Mouse (Mus musculus): ENCODE results near the gene Dnajb4.

Dnajb4 gene

DNA sequence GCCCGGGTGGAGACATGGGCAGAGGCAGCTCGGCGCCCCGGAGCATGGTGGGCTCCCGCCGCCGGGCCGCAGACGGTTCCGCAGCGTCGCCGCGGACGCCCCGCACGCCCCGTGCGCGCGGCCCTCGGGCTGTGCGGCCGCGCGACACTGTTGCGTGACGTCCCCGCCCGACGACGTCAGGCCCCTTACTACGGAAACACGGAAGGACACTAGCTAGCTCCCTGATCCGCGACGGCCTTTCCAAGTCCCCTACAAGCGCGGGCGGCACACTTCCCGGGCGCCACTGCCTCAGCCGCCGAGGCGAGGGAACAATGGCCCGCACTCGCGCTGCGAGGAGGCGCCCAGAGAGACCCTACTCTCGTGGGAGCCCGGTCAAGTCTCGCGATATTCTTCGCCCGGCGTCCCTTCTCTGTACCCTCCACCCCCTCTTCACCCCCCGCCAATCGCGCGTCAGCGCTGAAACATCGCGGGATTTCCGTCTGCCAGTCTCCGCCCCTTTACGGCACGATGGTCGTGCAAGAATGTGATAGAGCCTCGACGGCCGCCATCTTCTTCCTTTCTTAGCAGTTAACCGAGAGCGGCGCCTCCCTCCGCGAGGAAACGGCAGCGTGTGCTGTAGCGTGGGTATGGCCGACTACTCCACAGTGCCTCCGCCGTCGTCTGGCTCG, at the start of gene Dnajb4, which contains the start of gene Fubp1:
TSS of gene Dnajb4 (minus strand) at position 336 of the 668 bp plus-strand sequence.
TSS of gene Fubp1 (plus strand) at position 456 of the 668 bp plus-strand sequence.
- peak; percentile 100 for DNase-seq (ENCODE audit: low read depth, low spot score)

DNA sequence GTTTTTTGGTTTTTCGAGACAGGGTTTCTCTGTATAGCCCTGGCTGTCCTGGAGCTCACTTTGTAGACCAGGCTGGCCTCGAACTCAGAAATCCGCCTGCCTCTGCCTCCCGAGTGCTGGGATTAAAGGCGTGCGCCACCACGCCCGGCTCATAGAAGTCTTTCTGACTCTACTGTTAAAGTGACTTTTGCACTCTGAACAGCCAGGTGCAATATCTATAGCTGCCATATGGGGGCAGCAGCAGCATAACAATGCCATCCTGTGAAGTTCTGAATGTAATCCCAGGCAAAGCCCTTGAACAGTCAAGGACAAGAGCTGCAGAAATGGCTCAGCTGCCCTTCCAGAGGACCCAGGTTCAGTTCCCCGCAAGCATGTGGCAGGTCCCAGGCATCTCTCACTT, 49.3 kb upstream of the Dnajb4 start:
- peak; percentile 75 for DNase-seq (ENCODE audit: low read depth, low spot score)

DNA sequence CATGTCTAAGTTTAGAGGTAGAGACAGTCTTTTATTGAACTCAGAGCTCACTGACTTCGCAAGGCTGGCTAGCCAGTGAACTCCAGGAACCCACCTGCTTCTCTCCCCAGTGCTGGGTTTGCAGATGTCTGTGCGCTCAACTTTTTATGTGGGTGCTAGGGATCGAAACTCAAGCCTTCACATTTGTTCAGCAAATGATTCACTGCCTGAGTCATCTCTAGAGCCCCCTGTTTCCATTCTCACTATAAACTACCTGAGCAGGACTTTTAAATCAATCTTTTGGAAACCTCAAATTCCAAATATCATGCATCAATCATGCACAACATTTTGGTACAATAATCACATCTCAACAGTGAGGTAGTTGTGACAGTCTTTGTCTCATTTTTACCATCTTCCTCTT, 47.4 kb upstream of the Dnajb4 start:
- no peak for DNase-seq (ENCODE audit: low read depth, low spot score)

DNA sequence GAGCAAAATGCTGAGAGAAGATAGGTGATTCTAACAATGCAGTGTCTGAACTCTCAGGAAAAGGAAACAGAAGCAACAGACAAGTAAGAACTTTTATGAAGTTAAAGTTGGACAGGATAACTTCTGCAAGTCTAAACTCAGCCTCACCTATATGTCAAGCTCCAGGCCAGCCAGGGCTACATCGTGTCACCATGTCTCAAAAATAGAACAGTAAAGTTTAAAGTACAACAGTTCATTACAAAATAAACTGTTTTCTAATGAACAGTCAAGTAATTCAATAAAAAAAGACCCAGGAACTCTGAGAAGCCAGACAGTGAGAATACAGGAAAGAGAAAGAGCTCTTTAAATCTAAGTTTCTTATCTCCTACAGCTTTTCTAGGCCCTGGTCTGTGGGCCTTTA, 40.4 kb upstream of the Dnajb4 start:
- DNase-seq (ENCODE audit: low read depth, low spot score), result no peak

DNA sequence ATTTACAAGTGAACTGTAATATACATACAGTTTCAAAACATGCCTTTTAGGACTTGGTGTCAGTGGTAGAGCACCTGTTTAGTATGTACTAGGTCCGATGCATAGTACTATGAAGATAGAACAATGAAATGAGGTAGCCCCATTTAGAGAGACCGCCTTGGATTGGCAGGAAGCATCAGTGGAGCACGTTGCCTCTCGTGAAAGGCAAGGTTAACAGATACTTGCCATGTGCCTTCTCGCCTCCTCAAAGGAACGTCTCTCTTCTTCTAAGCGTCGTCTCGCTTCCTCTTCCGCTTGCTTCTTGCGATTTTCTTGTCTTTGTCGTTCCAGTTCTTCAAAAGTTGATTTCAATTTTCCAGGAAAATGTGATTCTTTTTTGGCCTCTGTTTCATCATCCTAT, 37.6 kb upstream of the Dnajb4 start:
- no peak for DNase-seq (ENCODE audit: low read depth, low spot score)

DNA sequence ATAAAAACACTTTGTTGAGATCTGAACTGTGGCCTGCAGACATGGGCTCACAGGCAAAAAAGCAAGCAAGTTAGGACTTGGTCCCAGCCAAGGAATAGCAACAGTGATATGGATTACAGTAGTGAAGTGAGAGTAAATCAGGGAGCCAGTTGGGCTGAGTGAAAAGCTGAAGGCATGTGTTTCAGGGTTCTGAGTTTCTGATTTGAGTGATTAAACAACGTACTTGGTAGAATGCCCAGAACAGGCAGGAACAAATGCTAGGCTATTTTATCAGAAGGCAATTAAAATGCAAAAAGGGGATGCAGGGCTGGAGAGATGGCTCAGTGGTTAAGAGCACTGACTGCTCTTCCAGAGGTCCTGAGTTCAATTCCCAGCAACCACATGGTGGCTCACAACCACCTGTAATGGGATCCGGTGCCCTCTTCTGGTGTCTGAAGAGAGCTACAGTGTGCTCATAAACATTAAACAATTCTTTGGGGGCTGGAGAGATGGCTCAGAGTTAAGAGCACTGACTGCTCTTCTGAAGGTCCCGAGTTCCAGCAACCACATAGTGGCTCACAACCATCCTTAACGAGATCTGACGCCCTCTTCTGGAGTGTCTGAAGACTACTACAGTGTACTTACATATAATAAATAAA, 35.3 kb upstream of the Dnajb4 start:
- no peak for DNase-seq (ENCODE audit: low read depth, low spot score)

DNA sequence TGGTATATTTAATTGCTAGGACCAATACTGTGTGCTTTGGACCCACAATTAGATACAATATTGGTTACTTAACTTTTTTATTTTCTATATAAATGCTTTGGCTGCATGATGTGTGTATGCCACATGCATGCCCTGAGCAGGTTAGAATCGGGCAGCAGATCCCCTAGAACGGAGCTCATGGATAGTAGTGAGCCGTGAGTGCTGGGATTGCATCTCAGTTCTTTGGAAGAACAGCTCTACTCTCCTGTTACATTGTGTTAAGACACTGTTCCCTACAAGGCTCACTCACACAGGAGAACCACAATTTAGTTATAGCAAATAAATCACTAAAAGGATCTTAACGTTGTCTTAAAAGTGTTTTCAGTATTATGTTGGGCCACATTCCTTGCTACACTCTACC, 33.2 kb upstream of the Dnajb4 start:
- no peak for DNase-seq (ENCODE audit: low read depth, low spot score)

DNA sequence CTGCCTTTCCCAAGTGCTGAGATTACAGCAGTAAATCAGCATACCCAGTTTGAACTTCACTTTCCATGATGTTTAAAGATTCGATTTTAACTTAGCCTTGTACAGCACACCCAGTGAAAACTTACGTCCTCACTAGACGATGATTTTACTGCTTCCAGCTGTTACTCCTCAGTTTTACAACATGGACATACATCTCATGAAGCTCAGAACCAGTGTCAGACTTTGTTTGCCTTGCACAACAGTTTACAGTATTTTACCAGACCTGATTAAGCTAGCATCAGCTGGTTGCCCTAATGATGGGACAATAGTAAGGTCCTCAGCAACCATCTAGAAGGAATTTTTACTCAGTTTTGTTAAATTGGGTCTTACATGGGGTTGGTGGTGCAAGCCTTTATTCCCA, 31.0 kb upstream of the Dnajb4 start:
- DNase-seq (ENCODE audit: low read depth, low spot score), result no peak

DNA sequence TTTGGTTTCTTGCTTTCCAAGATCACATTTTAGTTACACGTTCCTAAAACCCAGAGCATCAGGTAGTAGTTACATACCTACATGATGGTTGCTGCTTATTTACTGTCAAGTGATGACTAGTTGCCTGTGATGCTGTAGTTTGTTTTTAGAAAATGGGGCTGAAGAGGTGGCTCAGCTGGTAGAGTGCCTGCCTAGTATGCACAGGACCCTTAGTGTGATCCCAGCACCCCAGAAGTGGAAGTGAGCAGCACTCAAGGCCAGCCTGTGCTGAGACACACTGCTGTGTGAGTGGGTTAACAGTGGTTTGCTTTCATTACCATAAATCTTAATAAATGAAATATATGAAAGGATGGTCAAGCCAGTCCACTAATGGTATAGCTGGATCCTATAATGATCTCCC, 29.5 kb upstream of the Dnajb4 start:
- DNase-seq (ENCODE audit: low read depth, low spot score), result no peak

DNA sequence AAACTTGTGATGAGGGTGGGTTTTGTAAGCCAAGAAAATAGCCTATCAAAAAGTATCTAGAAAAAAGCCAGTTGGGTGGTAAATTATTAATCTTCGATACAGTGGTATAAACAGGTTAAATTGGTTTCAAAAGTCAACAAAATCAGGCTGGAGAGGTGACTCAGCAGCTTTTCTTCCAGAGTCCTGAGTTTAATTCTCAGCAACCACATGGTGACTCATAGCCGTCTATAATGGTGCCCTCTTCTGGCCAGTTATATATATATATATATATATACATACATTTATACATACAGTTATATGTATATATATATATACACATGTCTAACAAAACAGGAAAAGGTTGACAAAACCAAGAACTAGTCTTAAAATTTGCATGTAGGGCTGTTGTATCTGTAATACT, 28.7 kb upstream of the Dnajb4 start:
- no peak for DNase-seq (ENCODE audit: low read depth, low spot score)

DNA sequence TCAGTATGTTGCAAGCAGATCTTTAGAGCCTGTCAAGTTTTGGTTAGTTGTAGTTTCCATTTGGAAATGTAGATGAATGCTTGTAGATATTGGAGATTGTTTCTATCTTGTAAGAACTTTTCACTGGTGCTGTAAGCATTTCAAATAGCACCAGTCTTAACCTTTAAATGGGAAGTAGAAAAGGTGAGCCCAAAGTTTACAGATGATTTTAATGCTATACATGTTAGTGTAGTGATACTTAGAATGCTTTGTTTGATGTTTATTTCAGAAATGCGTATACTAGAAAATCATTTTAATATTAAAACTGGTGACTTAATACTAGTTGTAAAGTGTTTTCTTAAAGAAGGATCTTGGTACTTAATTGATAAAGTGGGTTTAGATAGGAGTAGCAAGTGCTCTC, 25.7 kb upstream of the Dnajb4 start:
- no peak for DNase-seq (ENCODE audit: low read depth, low spot score)

DNA sequence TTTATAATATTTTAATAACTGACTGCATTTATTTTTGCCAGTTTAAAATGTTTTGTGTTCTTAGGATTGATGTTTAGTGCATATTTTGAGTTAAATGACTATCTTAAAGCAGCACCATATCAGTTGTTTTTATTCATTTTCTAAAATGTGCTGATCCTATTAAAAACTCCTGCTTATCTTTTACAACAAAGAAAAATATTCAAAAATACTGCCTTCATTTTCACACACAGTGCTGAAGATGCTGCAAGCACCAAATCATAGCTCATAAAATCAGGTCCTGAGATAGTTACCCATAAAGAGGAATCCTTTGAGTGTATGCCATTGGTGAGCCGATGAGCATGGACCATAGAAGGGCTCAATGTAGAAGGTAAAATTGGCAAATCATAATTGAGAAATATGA, 25.1 kb upstream of the Dnajb4 start:
- no peak for DNase-seq (ENCODE audit: low read depth, low spot score)

DNA sequence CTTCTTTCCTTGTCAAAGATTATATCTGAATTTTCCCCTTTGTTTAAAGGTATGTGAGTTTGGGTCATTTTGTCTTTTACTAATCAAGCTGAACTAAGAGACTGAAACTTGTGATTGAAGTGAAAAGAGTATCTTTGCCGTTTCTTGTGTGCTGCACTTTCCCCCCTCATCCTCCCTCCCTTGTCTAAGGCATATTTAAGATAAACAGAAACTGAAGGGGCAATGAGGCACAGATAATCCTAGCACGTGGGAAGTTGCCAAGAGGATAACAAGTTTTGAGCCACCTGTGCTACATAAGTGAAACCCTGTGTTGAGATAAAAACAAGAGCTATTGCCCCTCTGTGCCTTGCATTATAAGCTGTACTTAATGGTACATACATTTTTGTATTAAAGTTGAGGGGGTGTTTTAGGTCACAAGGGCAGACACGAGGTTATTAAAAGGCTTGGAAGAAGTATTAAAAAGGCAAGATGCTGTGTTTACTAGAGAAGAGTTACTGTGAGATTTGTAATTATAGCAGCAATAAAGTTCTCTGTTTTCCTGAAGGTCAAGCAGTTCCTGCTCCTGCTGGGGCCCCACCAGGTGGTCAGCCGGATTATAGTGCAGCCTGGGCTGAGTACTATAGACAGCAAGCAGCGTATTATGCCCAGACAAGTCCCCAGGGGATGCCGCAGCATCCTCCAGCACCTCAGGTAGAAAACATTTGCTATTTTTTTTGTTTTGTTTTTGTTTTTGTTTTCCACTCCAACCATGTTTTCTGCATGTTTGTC, 21.4 kb upstream of the Dnajb4 start:
- DNase-seq (ENCODE audit: low read depth, low spot score), result no peak

DNA sequence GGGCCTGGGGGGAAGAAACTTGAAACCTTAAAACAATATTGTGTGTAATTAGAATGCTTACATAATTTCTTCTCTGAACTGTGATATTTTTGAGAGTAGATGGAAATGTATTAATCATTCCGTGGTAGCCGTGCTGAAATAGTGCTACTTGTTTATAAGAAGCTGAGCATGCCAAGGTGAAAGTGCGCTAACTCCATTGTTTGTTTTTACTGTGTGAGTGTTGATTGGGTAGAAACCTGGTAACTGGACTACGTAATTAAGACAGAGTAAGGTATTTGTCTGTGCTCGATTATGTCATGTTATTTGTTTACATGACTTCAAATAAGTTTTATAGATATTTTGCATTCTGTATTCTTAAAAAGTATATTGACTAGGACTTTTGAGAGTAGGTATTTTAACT, 19.2 kb upstream of the Dnajb4 start:
- DNase-seq (ENCODE audit: low read depth, low spot score), result no peak

DNA sequence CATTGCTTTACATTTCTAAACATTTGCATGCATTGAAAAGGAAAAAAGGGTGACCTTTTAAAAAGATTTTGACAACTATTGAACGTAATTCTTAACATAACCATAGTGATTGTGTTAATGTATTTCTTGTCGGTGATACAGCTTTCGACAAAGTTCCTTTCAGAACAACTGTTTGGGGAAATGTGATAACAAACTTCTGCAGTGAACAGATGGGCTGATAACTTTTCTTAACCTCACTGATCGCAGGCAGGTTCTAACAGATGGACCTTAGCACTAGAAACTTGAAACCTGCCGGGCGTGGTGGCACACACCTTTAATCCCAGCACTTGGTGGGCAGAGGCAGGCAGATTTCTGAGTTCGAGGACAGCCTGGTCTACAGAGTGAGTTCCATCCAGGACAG, 18.7 kb upstream of the Dnajb4 start:
- no peak for DNase-seq (ENCODE audit: low read depth, low spot score)

DNA sequence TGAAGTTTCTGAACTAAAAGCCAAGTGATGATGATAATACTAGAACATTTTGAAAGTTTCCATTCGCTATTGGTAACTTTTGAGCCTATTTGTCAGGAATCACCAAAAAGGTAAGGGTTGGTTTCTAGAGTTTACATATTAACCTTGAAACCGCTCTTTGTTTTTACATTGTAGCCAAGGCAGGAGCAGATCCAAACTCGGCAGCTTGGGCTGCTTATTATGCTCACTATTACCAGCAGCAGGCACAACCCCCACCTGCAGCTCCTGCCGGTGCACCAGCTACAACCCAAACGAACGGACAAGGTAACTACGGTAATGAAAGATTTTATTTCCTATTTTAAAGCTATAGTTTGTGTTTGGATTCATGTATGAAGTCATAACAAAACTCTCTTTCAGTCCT, 15.8 kb upstream of the Dnajb4 start:
- DNase-seq (ENCODE audit: low read depth, low spot score), result no peak

DNA sequence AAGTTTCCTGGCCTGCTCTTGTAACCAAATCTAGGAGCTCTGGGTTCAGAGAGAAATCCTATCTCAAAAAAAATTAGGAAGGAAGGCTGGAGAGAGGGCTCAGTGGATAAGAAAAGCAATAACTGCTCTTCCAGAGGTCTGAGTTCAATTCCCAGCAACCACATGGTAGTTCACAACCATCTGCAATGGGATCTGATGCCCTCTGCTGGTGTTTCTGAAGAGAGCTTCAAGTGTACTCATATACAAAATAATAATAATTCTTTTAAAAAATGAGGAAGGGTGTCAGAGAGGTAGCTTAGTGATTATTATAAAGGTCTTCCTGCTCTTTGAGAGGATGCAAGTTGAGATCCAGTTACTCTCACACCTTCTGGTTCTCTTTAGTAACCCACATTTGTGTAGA, 14.8 kb upstream of the Dnajb4 start:
- no peak for DNase-seq (ENCODE audit: low read depth, low spot score)

DNA sequence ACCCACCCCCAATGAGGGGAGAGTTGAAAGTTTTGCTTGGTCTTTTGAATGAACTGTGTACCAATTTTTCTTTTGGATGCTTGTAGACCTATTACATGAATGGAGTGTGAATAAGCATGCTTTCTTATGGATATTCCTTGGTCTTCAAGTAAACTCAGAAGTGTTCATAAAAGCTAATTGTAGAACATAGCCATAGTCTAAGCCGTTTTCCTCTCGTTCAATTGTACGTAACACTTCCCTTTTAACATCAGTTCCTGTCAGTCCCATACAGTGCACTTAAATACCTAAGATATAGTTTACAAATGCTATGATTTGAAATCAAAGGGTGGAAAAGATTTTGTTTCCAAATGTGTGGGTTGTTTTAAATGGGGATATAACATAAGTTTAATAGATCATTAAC, 3.3 kb upstream of the Dnajb4 start:
- DNase-seq (ENCODE audit: low read depth, low spot score), result no peak

DNA sequence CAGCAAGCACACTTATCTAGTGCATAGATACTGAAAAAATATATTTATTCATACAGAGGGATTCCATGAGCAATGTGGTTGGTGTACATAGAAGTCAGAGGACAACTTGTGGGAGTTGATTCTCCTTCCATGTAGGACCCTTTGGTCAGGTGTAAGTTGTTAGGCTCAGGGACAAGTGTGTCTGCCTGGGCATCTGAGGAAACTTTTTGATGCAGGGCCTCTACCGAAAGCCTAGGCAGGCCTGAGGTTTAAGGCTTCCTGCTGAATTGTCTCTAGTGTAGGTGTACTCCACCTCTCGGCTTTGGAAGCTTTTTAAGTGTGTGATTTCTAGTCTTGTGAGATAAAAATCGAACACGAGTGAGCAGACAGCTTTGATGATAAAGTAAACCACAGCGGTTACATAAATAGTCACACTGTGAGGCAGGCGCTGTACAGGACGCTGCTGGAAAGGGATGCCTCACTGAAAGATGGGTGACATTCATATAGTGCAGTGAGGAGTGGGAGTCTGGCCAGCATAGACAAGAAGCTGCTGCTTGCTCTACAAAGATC, 1.7 kb upstream of the Dnajb4 start:
- DNase-seq (ENCODE audit: low read depth, low spot score), result no peak

DNA sequence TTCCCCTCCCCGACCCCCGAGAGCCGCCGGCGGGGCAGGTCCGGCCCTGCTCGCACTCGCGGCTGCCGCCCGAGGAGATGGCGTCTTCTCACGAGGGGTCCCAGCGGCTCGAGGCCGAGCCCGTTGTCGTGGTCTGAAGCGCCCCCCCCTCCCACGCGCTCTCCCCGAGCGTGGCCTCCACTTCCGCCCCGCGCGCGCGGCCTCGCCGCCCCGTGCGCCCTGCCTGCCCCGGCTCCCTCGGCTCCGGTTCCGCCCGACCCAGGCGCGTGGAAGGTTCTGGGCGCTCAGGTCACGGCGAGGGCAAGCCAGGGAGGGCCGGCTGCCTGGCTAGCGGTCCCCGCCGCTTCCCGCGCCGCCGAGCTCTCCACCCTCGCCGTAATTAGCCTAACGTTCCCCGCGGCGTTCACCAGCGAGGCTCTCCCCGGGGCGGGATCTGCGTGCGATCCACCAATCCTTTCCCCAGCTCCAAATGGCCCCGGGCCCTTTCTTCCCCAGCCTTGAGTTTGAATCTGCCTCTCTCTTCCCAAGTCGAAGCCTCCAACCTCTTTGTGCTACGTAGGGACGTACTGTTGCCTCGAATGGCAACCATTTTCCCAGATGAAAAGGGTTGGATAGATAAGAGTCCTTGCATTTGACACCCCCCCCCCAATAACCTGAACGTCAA, 758 bp upstream of the Dnajb4 start:
- DNase-seq (ENCODE audit: low read depth, low spot score), result peak; percentile 51

DNA sequence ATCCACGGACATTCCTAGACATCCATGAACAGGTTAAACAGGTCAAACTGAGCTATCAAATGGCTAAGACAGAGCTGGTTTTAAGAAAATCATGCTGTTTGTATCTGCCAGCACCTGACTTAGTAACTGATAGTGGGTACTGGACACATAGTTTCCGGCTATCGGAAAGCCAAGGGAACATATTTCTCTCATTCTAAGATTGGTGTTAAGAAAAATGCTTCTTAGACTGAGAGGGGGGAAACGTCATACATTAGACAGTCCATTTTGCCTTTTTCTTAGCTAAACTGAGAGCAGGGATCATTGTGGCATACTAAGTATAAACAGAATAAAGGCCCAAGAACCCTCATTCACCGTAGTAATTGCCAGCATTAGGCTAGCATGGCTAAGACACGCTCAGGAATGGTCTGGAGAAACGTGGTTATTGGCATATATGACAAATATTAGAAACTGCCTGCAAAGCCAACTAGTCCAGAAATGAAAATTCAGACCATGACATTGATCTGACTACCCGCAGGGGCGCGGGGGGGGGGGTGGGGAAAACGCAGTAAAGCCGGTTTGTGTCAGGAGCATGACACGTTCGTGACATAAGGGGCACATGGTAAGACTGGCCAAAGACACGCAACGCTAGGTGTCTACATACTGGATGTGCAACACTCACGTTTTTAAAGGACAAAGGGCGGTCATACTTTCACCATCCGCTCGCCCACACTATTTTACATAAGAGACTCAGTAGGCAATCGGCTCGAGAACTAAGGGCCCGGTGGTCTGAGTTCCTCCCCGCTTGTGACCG, 730 bp downstream of the Dnajb4 start:
- DNase-seq (ENCODE audit: low read depth, low spot score), result no peak

Measured in embryo, embryonic 11.5 days (tissue).